Mouse (Mus musculus): ENCODE measurements at regions not wholly inside any gene's neighbourhood (a gene's known extent, or its start where the extent isn't known, plus 50 kb on each side); places are given as distances from the start of the nearest gene placed in this dataset.

- Histone ChIP-seq H3K27ac (ENCODE audit: low read length) (peak overlapping the region; percentile 98), H3K9me3 (replicated peaks; ENCODE audit: control insufficient read depth, low read length) (no peaks in the 10 kb centered on the region), H3K4me3 (replicated peaks; ENCODE audit: low read length) (peak overlapping the region; percentile 16), H3K4me2 (ENCODE audit: low read depth, low read length) (peak overlapping the region; percentile 55), H3K36me3 (ENCODE audit: control insufficient read depth, insufficient read depth, low read length) (no peaks in the 10 kb centered on the region), H3K27me3 (ENCODE audit: control insufficient read depth, insufficient read depth, low read length) (no peaks in the 10 kb centered on the region), H3K9ac (ENCODE audit: low read length) (peak overlapping the region; percentile 58), H3K4me1 (ENCODE audit: control insufficient read depth, insufficient read depth, low read length) (peaks cover 32% of the 10 kb centered on the region)
- 24% methylated on average over 14 of the region's 14 CpGs for WGBS
- ATAC-seq (ENCODE audit: insufficient read depth, low FRiP score) = peak; percentile 42
These were observed 75.9 kb upstream of the Gm9887 start for GRCm38 (mm10) chr12:69447962-69448767.

- WGBS = 24% methylated on average over 9 of the region's 9 CpGs
- H3K4me1 ChIP-seq (ENCODE audit: control insufficient read depth, insufficient read depth, low read length) = peaks cover 33% of the 10 kb centered on the region
- peak overlapping the region; percentile 55 for H3K4me2 ChIP-seq (ENCODE audit: low read depth, low read length)
- peak overlapping the region; percentile 58 for H3K9ac ChIP-seq (ENCODE audit: low read length)
- no peak for ATAC-seq (ENCODE audit: insufficient read depth, low FRiP score)
- H3K4me3 ChIP-seq (replicated peaks; ENCODE audit: low read length) = peak overlapping the region; percentile 16
- no peaks in the 10 kb centered on the region for H3K27me3 ChIP-seq (ENCODE audit: control insufficient read depth, insufficient read depth, low read length)
- no peaks in the 10 kb centered on the region for H3K9me3 ChIP-seq (replicated peaks; ENCODE audit: control insufficient read depth, low read length)
- no peaks in the 10 kb centered on the region for H3K36me3 ChIP-seq (ENCODE audit: control insufficient read depth, insufficient read depth, low read length)
- H3K27ac ChIP-seq (ENCODE audit: low read length) = peak overlapping the region; percentile 98
These were observed 75.1 kb upstream of the Gm9887 start for GRCm38 (mm10) chr12:69447322-69447827.

GRCm38 (mm10) chr12:69446468-69447321 is 74.4 kb upstream of the Gm9887 start:
- H3K27ac ChIP-seq (ENCODE audit: low read length) = peak overlapping the region; percentile 98
- H3K4me1 ChIP-seq (ENCODE audit: control insufficient read depth, insufficient read depth, low read length) = peaks cover 32% of the 10 kb centered on the region
- H3K27me3 ChIP-seq (ENCODE audit: control insufficient read depth, insufficient read depth, low read length) = no peaks in the 10 kb centered on the region
- 14% methylated on average over 17 of the region's 17 CpGs for WGBS
- no peaks in the 10 kb centered on the region for H3K36me3 ChIP-seq (ENCODE audit: control insufficient read depth, insufficient read depth, low read length)
- ATAC-seq (ENCODE audit: insufficient read depth, low FRiP score) = peak; percentile 88
- H3K9me3 ChIP-seq (replicated peaks; ENCODE audit: control insufficient read depth, low read length) = no peaks in the 10 kb centered on the region
- peak overlapping the region; percentile 16 for H3K4me3 ChIP-seq (replicated peaks; ENCODE audit: low read length)
- H3K4me2 ChIP-seq (ENCODE audit: low read depth, low read length) = peak overlapping the region; percentile 55
- H3K9ac ChIP-seq (ENCODE audit: low read length) = peak overlapping the region; percentile 58

GRCm38 (mm10) chr12:69446085-69446467 is 73.8 kb upstream of the Gm9887 start:
- WGBS = 33% methylated on average over 10 of the region's 10 CpGs
- 0 out of 2 replicates have a peak, but pooled peaks have one; percentile 0 for ATAC-seq (ENCODE audit: insufficient read depth, low FRiP score)
- peak overlapping the region; percentile 98 for H3K27ac ChIP-seq (ENCODE audit: low read length)
- H3K4me2 ChIP-seq (ENCODE audit: low read depth, low read length) = peak overlapping the region; percentile 55
- no peaks in the 10 kb centered on the region for H3K36me3 ChIP-seq (ENCODE audit: control insufficient read depth, insufficient read depth, low read length)
- H3K9me3 ChIP-seq (replicated peaks; ENCODE audit: control insufficient read depth, low read length) = no peaks in the 10 kb centered on the region
- no peaks in the 10 kb centered on the region for H3K27me3 ChIP-seq (ENCODE audit: control insufficient read depth, insufficient read depth, low read length)
- peak overlapping the region; percentile 12; the same call in 1 of the 2 replicates for H3K4me3 ChIP-seq (replicated peaks; ENCODE audit: low read length)
- H3K9ac ChIP-seq (ENCODE audit: low read length) = peak overlapping the region; percentile 56
- H3K4me1 ChIP-seq (ENCODE audit: control insufficient read depth, insufficient read depth, low read length) = peaks cover 26% of the 10 kb centered on the region

- peak; percentile 57; the same call in 1 of the 2 replicates for ATAC-seq (ENCODE audit: insufficient read depth, low FRiP score)
- 19% methylated on average over 6 of the region's 6 CpGs for WGBS
- peak overlapping the region; percentile 89 for H3K27ac ChIP-seq (ENCODE audit: low read length)
These were observed 70.1 kb upstream of the Gm9887 start for GRCm38 (mm10) chr12:69442321-69442720.

GRCm38 (mm10) chr12:69441764-69442163 is 69.5 kb upstream of the Gm9887 start:
- Histone ChIP-seq H3K9me3 (replicated peaks; ENCODE audit: control insufficient read depth, low read length) (no peaks in the 10 kb centered on the region), H3K9ac (ENCODE audit: low read length) (no peak overlapping the region), H3K27me3 (ENCODE audit: control insufficient read depth, insufficient read depth, low read length) (no peaks in the 10 kb centered on the region), H3K36me3 (ENCODE audit: control insufficient read depth, insufficient read depth, low read length) (no peaks in the 10 kb centered on the region), H3K4me2 (ENCODE audit: low read depth, low read length) (peak overlapping the region; percentile 16; the same call in 1 of the 2 replicates), H3K27ac (ENCODE audit: low read length) (peak overlapping the region; percentile 89), H3K4me1 (ENCODE audit: control insufficient read depth, insufficient read depth, low read length) (peaks cover 11% of the 10 kb centered on the region), H3K4me3 (replicated peaks; ENCODE audit: low read length) (no peak overlapping the region)
- WGBS = 75% methylated on average over 4 of the region's 4 CpGs
- no peak for ATAC-seq (ENCODE audit: insufficient read depth, low FRiP score)

More at GRCm38 (mm10) chr12:69442321-69442720, 70.1 kb upstream of the Gm9887 start:
- Histone ChIP-seq H3K4me2 (ENCODE audit: low read depth, low read length) (peak overlapping the region; percentile 16; the same call in 1 of the 2 replicates), H3K27me3 (ENCODE audit: control insufficient read depth, insufficient read depth, low read length) (no peaks in the 10 kb centered on the region), H3K9me3 (replicated peaks; ENCODE audit: control insufficient read depth, low read length) (no peaks in the 10 kb centered on the region), H3K9ac (ENCODE audit: low read length) (no peak overlapping the region), H3K4me1 (ENCODE audit: control insufficient read depth, insufficient read depth, low read length) (peaks cover 14% of the 10 kb centered on the region), H3K36me3 (ENCODE audit: control insufficient read depth, insufficient read depth, low read length) (no peaks in the 10 kb centered on the region), H3K4me3 (replicated peaks; ENCODE audit: low read length) (no peak overlapping the region)

GRCm38 (mm10) chr12:69438271-69438670 is 66.0 kb upstream of the Gm9887 start:
- H3K9me3 ChIP-seq (replicated peaks; ENCODE audit: control insufficient read depth, low read length) = peaks cover 3% of the 10 kb centered on the region; the same call in 1 of the 2 replicates
- no peaks in the 10 kb centered on the region for H3K36me3 ChIP-seq (ENCODE audit: control insufficient read depth, insufficient read depth, low read length)
- no peak for ATAC-seq (ENCODE audit: insufficient read depth, low FRiP score)
- no peak overlapping the region for H3K4me3 ChIP-seq (replicated peaks; ENCODE audit: low read length)
- H3K9ac ChIP-seq (ENCODE audit: low read length) = no peak overlapping the region
- H3K27ac ChIP-seq (ENCODE audit: low read length) = peak overlapping the region; percentile 80
- no peak overlapping the region for H3K4me2 ChIP-seq (ENCODE audit: low read depth, low read length)
- no peaks in the 10 kb centered on the region for H3K27me3 ChIP-seq (ENCODE audit: control insufficient read depth, insufficient read depth, low read length)
- 66% methylated on average over 5 of the region's 5 CpGs for WGBS
- H3K4me1 ChIP-seq (ENCODE audit: control insufficient read depth, insufficient read depth, low read length) = peaks cover 15% of the 10 kb centered on the region

GRCm38 (mm10) chr12:69436839-69437501 is 64.7 kb upstream of the Gm9887 start:
- H3K27ac ChIP-seq (ENCODE audit: low read length) = peak overlapping the region; percentile 89
- H3K9me3 ChIP-seq (replicated peaks; ENCODE audit: control insufficient read depth, low read length) = peaks cover 3% of the 10 kb centered on the region; the same call in 1 of the 2 replicates
- ATAC-seq (ENCODE audit: insufficient read depth, low FRiP score) = peak; percentile 91
- H3K4me2 ChIP-seq (ENCODE audit: low read depth, low read length) = no peak overlapping the region
- no peaks in the 10 kb centered on the region for H3K36me3 ChIP-seq (ENCODE audit: control insufficient read depth, insufficient read depth, low read length)
- peaks cover 17% of the 10 kb centered on the region for H3K4me1 ChIP-seq (ENCODE audit: control insufficient read depth, insufficient read depth, low read length)
- H3K9ac ChIP-seq (ENCODE audit: low read length) = no peak overlapping the region
- 61% methylated on average over 10 of the region's 10 CpGs for WGBS
- no peaks in the 10 kb centered on the region for H3K27me3 ChIP-seq (ENCODE audit: control insufficient read depth, insufficient read depth, low read length)
- no peak overlapping the region for H3K4me3 ChIP-seq (replicated peaks; ENCODE audit: low read length)

Measured in stomach, embryonic 16.5 days (tissue).